Mouse (Mus musculus) left cerebral cortex, adult 18-20 months (tissue): ENCODE results near the gene Aamp. TPM values are rescaled to one million over a fixed set of nuclear protein-coding genes. Genes with fewer than 3 reads are reported as not detected.
A peak's percentile ranks its signal among the peaks of the same experiment; 100 is the strongest.
"Not testable (repeated sequence)": the region's sequence is repeated elsewhere in the genome, so short reads cannot be mapped to it uniquely, and the experiment has no call there.

ENCODE experiments used
- DNase-seq, 2 experiments: peaks; one replicate each; pipeline ENCODE4 v3.0.0; 2021 to 2022; ENCODE audit warnings: low spot score in 2 of 2, mixed read lengths in 1 of 2
- long read RNA-seq, 2 experiments: library from polyadenylated mRNA; stranded (forward); transcript quantifications; one replicate each; pipeline ENCODE4 v2.0.0; 2021
- total RNA-seq, 2 experiments: library from RNA; stranded (reverse); gene quantifications; 2 replicates each; pipeline ENCODE4 v1.2.3; 2021

Gene Aamp
- total RNA-seq = 100 to 1,000 TPM; 141 to 150 TPM
- long read RNA-seq, experiment 1, transcript Aamp-202 (11 exons, 1,756 nt) = minor isoform, 33 of 406 reads
- long read RNA-seq, experiment 1, transcript Aamp-201 (11 exons, 1,817 nt) = major isoform, 314 of 406 reads
- long read RNA-seq, experiment 1, partial matches to known transcripts = 25 of 406 reads
- long read RNA-seq, experiment 1, other reads (novel, unspliced or antisense) = 34 of 406 reads
- long read RNA-seq, experiment 2, transcript Aamp-201 (11 exons, 1,817 nt) = major isoform, 243 of 304 reads
- long read RNA-seq, experiment 2, transcript Aamp-202 (11 exons, 1,756 nt) = minor isoform, 15 of 304 reads
- long read RNA-seq, experiment 2, partial matches to known transcripts = 13 of 304 reads
- long read RNA-seq, experiment 2, other reads (novel, unspliced or antisense) = 33 of 304 reads

DNA sequence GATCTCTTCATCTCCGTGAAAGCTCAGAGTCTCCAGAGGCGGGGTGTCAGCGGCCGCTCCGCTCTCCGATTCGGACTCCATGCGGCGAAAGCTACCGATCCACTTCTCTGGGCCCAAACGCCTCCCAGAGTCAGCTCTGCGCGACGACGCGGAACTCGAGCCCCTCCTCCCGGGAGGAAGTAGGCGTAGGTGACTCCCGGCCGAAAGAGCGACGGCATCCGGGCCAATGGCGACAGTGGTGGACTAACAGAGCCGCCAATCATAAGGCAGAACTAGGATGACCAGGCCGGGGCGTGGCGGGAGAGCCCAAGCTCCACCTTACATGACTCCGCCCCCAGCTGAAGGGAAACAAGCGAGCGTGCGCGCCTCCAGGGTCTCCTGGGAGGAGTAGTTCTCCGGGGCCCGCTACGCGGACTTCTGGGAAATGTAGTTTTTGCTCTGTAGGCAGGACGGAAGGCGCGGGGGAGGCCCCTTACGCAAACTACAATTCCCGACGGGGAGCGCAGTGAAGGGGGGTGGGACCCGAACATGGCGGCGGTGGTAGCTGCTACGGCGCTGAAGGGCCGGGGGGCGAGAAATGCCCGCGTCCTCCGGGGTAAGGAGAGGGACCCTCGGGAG lies at the start of gene Aamp, which contains the start of gene Pnkd:
Gene Aamp (minus strand): TSS at position 196 of the 618 bp plus-strand sequence.
Gene Pnkd (plus strand): TSS at position 388 of the 618 bp plus-strand sequence.
- DNase-seq = peak; percentile 98 to 100

DNA sequence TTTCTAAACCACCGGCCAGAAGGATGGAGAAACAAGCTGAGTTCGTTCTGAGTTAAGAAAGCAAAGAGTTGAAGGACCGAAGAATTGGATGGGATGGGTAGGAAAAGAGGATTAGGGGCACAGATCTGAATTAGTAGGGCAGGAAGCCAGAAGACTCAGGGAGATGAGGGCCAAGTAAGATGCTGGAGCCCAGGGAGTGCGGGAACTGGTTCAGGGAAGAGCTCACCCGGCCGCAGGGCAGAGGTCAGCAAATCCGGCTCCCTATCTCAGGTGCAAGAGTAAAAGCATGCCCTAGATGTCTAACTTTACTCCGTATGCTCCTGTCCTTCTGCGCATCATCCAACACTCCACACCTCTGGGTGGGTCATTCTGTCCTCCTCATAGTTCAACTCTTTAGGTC lies 48.4 kb upstream of the Aamp start:
- no peak for DNase-seq

DNA sequence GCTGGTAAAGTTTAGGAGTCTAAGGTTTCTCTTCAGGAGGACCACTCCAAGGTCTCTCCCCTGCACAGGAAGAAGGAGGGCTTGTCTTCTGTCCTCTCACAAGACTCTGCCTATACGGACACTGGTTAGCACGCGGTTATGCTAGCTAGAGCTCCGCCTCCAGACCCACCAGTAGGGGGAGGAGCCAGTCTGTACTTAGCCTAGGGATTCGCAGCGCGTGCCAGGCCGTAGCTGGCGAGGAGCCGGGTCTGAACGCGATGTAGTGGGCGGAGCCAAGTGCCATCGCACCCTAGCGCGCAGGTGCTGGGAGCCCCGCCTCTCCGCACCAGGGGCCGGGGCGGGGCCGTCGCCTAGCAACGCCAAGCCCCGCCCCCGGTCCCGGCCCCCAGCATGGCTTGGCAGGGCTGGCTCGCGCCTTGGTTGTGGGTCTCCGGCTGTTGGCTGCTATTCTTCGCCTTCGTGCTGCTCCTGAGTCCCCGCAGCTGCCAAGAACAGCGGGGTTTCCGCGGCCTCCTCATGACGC lies 47.8 kb upstream of the Aamp start:
- peak; percentile 96 for DNase-seq

DNA sequence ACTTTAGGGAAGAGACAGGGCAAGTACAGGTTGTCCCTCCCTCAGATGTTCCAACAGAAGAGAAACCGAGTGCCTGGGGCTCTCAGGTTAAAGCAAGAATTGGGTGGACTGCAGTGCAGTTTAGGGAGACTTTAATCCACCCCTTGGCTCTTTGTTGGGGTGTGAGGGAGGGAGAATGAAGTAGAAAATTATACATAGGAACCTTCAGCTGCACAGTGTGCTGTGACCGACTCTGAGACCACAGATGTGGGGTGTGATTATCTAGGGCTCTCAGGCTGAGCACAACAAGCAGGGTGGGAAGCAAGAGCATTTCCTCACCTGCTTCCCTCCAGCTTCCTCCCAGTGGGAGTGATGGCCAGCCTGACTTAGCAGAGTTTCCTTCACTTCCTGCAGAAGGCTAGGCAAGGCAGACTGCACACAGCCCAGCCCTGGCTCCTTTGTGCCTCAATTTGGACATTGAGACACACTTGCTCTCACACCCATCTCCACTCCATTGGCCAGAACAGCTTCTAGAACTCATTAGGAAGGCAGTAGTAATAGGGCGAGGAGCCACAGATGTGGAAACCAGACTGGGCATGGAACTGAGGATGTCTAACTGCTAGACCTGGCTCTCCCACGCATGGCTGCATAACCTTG lies 46.6 kb upstream of the Aamp start:
- DNase-seq = no peak

DNA sequence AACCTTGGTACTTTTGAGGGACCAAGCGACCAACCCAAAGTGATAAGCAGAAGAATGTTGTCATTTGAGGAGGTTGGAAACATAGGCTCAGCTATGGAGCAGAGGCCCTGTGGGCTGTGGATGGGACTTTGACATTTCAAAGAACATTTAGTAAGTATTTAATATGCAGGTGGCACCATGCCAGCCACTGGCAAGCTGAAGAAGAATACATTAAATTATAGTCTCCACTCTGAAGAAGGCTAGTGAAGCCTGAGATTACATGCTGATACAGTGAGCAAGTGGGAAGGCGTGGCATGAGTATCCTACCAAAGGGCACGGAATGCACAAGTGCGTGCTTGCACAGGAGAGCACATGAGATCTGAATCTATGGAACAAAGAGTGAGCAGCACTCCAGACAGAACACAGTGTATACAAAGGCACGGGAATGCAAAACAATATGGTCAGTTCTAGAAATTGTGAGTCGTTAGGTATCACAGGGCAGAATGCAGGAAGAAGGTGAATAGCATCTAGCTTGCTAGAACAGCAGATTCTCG lies 45.4 kb upstream of the Aamp start:
- DNase-seq = no peak

DNA sequence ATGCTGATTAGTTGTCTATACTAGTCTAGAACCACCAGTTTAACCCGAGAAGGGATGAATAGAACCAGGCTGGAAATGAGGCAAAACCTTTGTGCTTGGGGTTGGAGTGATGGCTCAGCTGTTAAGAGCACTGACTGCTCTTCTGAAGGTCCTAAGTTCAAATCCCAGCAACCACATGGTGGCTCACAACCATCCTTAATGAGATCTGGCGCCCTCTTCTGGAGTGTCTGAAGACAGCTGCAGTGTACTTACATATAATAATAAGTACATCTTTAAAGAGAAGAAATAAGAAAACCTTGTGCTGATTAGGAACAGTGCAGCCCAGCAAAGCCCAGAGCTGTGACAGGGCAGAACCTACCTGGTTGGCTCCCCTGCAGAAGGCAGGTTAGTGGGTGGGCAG lies 42.4 kb upstream of the Aamp start:
- DNase-seq = not testable (repeated sequence)

DNA sequence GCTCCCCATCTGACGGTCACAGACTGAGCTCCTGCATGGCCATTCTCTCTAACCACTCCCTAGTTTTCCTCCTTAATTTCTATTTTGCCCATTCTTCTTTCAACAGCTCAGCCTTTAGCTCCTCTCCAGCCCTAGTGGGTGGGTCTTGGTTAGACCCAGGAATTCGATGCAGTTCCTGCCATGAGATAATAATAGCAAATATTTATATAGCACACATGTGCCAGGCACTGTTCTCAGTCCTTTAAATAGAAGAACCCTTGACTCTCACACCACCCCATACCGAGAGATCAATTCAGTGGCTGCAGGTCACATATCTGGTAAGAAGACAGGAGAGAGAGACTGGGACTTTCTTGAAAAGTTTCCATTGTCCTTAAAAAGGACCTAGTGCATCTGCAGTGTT lies 36.9 kb upstream of the Aamp start:
- DNase-seq = no peak

DNA sequence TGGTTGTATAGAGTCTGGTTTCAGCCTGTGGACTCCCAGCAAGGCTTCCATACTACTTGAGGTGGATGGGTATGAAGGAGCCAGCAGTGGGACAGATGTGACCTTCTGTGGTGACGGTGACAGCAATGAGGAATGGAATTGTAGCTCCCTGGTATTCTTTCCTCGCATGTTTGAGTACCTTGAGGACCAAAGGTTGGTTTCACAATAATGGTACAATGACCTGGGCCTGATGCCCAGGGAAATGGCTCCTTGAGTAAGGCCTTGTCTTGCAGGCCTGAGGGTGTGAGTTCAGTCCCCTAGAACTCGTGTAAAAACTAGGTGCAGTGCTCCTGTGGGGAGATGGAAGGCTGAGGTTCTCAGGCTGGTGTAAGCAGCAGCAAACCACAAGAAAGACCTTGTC lies 34.2 kb upstream of the Aamp start:
- no peak for DNase-seq

DNA sequence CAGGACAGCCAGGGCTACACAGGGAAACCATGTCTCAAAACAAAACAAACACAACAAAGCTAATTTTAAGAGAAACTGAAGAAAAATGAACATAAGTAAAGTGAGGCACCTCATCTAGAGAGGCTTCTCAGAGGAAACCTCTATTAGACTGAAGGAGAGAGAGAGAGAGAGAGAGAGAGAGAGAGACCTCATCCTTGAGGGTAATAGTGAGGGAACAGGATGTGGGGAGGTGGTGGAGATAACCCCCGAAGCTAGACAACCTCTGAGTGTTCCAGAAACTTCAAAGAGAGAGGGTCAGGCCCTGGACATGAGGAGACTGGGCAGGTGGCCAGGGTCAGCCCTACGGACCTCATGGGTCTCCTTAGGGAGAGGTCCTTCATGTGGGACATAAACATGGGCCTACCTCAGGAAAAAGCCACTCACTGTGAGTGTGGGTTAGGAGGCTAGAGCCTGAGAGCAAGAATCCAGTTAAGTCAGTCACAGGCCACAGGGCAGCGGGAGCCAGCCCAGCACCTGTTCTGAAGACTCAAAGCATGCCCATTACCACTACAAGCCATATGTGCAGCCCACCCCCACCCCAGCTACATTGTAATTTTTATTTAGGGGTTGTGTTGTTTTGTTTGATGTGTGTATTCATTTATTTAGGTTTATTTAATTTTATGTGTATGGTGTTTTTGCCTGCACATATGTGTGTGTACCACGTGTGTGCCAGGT lies 31.7 kb upstream of the Aamp start:
- DNase-seq = no peak

DNA sequence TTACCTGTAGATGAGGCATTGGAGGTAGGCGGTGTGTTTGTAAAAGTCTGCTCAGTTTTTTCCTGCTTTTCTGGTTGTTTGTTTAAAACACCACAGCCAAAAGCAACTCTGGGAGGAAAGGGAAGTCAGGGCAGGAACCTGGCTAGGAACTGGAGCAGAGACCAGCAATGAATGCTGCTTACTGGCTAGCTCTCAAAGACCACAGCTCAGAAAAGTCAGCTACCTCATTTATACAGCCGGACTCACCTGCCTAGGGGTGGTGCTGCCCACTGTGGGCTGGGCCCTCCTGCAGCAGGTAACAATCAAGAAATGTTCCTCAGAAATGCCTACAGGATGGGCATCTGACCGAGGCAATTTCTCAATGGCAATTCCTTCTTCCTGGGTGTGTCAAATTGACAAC lies 30.3 kb upstream of the Aamp start:
- DNase-seq = no peak

DNA sequence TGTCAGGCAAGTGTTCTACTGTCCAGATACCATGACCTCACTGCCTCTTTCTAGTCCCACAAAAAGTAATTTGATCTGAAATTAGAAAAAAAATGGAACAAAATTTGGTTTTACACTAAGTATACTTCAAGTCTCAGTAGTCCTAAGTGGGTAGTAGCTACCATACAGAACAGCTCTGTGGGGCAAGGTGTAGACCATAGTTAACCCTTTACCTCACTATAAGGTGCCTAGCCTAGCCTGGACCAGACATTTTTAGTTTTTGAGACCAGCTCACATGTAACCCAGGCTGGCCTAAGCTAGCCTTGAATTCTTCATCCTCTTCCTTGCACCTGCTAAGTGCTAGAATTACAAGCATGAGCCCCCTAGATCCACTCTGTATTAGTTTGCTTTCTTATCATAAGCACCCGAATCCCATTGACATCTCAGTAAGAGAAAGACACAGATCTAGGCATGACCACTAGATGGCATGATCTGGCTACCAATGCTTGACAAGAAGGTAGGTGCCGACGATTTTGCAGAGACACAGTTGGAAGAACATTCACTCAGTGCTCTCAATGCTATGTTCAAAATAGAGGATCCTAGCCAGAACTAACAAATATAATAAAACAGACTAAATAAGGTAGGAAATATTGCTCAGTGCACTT lies 28.6 kb upstream of the Aamp start:
- peak; percentile 58 to 77 for DNase-seq

DNA sequence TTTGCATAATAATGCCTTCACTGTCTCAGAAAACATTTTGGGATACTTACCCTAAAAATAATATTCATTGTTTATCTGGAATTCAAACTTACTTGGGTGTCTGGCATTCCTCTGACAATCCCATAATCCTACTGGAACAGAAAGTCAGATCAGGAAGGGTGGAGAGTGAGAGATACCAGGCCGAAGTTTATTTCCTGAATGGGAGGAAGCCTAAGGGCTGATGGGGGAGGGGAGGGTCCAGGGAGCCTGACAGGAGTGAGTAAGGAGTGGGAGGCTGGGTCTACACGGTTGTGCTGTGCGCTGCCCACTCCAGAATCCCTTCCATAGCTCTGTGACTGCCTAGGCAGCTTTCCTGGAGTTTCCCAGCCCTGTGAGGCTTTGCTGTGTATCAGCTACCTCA lies 25.2 kb upstream of the Aamp start:
- DNase-seq = no peak

DNA sequence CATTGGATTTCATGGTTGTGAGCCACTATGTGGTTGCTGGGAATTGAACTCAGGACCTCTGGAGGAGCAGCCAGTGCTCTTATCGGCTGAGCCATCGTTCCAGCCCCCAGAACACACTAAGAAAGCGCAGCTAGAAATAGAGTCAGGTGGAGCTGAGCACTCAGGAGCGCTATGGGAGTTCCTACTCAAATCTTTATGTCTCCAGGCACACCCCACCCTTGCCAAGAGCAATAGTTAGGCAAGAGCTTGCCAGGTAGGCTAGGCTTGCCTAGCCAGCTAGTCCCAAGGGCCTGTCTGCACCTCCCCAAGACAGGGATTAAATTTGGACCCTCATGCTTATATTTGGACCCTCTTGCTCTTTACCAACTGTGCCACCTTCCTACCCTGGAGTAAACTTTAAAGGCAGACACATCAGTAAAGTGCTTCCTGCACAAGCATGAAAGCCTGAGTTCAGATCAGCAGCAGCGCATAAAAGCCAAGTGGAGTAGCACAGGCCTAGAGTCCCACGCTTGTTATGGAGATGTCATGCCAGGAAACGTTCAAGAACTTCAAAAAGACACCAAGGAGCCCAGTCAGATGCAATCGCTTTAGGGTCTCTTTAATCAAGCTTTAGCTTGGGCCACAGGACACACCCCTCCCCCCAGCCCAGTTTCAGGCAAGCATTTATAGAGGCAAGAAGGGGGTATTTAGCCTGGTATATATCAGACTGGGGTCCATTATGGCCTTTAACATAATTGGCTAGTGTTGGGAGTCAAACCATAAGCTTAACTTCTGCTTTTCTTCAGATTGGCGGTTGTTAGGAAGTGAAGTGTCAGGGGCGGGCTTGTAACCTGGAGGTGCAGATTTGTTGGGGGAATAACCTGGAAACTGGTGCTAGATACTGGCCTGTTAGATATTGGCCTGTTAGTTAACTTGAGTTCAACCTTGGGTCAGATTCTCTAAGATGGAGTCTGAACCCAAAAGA lies 23.7 kb upstream of the Aamp start:
- DNase-seq = no peak

DNA sequence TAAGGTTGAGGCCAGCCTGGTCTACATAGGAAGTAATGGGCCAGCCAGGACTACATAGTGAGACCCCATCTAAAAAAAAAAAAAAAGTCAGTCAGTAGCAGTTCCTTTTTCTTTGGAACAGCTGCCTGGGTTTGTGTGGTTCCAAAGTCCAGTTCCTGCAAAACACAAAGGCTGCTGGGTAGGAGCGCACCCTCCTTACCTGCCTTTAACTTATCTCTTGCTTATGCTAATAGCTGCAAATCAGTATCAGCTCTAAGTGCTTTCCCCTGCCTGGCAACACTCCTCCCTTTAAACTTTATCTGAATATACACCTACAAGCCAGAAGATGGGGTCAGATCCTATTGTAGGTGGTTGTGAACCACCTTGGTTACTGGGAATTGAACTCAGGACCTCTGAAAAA lies 22.6 kb upstream of the Aamp start:
- DNase-seq = no peak

DNA sequence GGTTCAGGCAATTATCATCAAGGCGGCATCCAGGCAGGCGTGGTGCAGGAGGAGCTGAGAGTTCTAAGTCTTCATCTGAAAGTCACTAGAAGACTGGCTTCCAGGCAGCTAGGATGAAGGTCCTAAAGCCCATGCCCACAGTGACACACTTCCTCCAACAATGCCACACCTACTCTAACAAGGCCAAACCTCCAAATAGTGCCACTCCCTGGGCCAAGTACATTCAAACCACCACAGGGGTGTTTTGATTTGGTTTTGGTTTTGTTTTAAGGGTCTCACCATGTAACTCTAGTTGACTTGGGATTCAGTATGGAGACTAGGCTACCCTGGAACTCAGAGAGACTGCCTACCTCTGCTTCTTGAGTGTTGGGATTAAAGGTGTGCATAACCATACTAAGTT lies 21.0 kb upstream of the Aamp start, which contains the start of gene Tmbim1:
Gene Tmbim1 (minus strand): TSS at position 101 of the 400 bp plus-strand sequence.
- no peak for DNase-seq

DNA sequence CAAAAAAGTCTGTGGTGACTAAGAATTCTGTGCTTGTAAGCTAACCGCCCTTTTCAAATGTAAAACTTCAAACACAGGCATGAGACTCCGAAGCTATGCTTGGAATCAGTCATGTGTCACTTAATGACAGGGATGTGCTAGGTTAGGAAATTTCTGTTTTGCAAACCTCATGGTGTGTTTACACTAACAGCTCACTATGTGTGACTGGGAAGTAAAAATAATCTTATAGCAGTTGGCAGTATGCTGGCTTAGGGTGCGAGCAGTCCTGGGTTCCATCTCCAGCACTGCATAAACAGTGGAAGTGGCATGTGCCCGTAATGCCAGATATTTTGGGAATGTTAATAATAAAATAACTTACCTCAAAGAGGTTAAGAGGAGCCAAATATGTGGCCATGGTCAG lies 20.4 kb upstream of the Aamp start:
- no peak for DNase-seq

DNA sequence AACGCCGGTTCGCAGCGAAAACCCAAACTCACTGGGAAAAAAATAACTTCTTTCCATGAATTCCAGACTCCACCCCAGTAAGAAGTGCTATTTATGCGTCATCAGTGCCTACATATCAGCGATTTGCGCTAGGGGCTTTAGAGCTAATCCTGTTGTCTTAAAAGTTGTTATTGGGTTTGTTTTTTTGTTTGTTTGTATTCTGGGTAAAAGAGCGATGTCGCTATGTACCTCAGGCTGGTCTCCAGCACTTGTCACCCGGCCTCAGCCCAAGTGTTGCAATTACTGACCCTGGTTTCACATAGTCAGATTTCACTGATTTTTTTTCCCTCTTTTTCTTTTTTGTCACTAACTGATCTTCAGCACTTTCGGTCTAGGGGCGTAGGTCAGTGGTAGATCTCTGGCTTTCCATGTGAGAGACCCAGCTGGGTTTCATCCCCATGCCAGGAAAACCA lies 19.8 kb upstream of the Aamp start:
- no peak for DNase-seq

DNA sequence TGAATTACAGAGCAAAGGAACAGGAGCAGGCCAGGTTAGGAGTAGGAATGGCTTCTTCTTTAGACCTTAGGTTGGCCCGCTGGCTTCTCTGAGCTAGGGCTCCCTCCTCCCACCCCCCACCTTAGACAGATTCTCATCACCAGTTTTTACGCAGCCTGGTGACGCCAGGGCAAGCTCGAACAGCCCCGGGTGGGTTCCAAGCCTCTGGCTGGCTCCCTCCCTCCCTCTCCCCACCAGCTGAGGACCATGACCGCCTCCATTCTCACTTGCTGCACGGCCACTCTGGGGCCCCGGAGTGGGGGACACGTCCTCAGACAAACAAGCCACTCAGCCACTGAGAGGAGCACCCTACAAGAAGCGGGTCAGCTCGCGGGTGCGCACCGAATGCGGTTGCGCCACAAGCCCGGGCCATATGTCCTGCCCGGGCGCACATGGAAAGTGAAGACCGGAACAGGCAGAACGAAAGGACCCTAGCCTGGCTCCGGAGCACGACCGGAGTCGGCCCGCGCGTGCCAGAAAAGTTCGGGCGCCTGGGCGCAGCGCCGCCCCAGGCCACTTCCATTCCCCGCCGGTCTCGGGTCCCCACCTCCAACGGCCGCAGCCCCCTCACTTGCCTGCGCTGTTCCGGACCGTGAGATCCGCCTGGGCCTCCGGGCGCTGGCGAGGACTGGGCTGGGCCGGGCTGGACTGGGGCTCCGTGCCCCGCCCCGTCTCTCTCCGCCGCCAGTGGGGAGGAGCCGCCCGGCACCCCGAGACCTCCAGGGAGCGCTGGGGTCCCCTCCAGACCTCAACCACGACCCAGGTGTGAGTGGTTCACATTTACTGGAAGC lies 19.2 kb upstream of the Aamp start:
- peak; percentile 55 to 65 for DNase-seq
